Mouse (Mus musculus): ENCODE data around the gene Pdk1.
A peak's percentile ranks its signal among the peaks of the same experiment; 100 is the strongest.

Gene Pdk1

GRCm38 (mm10) chr2:71938716-71939393 lies 65.8 kb downstream of the Pdk1 start:
- no peak for DNase-seq (ENCODE audit: low spot score in 2 of 2)

GRCm38 (mm10) chr2:71941005-71941720 lies 68.1 kb downstream of the Pdk1 start:
- DNase-seq (ENCODE audit: low spot score in 2 of 2): peak; percentile 39 to 41

- no peak for DNase-seq (ENCODE audit: low spot score in 2 of 2)
These were observed 68.7 kb downstream of the Pdk1 start for GRCm38 (mm10) chr2:71941721-71942087.

GRCm38 (mm10) chr2:71951212-71951611 lies 78.2 kb downstream of the Pdk1 start:
- DNase-seq (ENCODE audit: low spot score in 2 of 2): no peak
